Mouse (Mus musculus) hindlimb bud, embryonic 11.5 days (tissue): Measurements from ENCODE around the gene Ctbp2.
"Not testable (repeated sequence)": the region's sequence is repeated elsewhere in the genome, so short reads cannot be mapped to it uniquely, and the experiment has no call there.

Experiments used
- DNase-seq: peaks from one replicate; pipeline ENCODE4 v3.0.0-alpha.2; 2012; ENCODE audit warnings: low read depth, low spot score; ENCODE audit errors: extremely low spot score

The Ctbp2 gene

DNA sequence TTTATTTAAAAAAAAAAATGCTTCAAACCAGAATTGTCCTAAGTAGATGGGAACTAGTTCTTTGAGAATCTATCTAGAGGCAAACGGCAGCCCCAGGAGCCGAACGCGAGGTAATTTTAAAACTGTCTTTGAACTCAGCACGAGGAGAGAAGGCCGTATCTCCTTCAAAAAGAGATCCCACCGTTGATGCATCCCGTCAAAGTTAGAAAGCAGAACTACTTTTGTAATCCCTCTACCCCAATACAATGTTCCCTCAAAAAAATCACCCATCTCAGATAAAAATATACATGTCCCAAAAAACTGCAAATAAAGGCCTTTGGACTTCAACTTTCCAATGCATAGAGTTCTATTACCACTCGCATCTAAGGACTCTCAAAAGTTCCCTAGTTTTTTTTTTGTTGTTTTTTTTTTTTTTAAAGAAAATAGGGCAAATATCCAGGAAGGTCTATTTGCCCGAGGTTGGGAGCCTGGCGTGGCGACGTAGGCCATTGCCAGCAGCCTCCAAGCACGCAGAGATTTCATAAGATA is 3.0 kb downstream of the Ctbp2 start:
- DNase-seq = no peak

DNA sequence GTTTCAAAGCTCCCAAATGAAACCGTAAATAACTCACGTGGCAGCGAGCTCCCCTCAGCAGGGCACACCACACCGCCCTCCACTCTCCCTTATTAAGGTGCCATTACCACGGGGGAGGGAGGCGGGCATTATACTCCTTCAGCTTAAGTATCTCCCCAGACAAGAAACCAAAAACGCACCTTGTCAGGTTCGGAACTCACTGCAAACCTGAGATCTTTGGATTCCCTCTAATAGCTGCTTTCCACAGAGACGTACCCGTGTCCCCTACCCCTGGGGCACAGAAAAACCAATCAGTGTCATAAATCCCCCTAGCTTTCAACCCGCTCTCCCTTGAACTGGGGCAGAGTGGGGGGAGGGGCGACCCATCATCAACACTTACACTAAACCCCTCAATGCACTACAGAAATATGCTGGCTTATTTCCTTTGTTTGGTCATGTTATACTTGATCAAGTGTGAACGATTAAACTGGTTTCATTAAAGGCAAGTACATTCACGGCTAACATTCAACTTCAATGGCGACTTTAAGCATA is 3.9 kb downstream of the Ctbp2 start:
- peak; percentile 87 for DNase-seq

- DNase-seq = no peak
Measured at GRCm38 (mm10) chr7:133117815-133118214, 6.3 kb downstream of the Ctbp2 start.

GRCm38 (mm10) chr7:133116542-133116941 is 7.6 kb downstream of the Ctbp2 start:
- no peak for DNase-seq

DNA sequence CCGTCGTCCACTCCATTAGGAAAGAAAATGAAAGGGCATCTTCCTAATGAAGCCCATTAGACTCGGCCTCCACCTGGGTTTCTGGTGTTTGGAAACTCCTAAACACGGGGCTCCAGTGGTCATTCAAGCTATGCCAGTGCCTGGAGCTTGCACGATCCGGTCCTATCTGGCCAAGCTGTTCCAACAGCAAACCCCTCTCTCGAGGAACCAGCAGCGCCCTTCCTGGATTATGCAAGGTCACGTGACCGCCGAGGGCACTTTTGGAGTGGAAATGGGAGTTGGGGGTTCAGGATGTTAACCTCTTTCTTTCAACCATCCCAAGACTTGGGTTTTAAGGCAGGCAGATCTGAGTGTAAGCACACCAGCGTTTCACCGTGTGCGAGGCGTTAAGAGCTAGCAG is 8.3 kb downstream of the Ctbp2 start:
- no peak for DNase-seq

DNA sequence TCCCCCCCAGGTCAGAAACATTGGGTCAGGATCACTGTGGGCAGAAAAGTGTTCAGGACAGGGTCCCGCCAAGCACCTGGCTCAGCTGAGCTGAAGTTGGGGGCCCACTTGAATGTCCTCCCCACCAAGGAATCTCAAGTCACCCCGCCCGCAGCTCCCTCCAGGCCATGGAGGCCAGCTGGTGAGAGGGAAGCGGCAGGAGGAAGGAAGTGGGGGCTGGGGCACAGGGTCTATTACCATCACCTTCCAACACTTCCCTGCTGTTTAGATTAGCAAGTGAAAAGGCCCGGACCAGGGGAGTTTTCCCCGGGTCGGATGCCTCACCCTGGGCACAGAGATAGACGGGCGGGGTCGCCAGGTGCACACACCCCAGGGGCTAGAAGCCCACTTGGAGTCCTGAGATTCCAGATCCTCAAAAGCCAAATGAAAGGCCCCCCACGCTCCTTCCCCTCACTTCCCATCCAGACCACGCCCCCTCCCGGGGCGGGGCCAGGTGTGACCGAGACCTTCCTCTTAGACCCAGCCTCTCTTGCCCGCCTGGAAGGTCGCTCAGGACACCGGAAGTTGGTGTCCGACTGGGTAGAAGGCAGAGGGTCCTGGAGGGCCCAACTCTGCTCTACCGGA is 9.2 kb downstream of the Ctbp2 start:
- no peak for DNase-seq

DNA sequence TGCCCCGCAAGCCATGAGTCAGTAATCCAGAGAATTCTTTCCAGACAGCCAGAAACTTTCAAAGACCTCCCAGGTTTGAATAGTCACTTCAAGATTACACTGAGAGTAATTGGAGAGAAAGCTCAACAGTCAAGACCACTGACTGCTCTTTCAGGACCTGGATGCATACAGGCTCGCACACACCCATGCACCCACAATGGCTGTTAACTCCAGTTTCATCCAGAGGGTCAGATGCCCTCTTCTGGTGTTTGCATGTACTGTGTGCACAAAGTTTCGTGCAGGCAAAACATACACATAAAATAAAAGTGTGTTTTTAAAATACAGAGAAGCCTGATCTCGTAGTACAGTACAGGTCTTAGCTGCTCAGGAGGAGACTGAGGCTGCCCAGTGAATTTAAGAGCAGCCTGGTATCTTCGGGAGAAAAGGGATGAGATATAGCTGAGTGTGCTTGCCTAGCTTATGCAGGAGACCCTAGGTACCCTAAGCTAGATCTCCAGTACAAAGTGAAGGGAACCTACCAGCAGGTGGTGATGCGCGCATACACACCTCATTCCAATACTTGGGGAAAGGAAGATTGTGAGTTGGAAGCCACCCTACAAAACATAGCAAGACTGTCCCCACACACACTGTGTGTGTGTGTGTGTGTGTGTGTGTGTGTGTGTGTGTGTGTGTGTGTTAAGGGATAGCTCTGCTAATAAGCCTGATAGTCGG is 10.8 kb downstream of the Ctbp2 start:
- DNase-seq = no peak

- no peak for DNase-seq
Measured at GRCm38 (mm10) chr7:133112351-133112831, 11.8 kb downstream of the Ctbp2 start.

DNA sequence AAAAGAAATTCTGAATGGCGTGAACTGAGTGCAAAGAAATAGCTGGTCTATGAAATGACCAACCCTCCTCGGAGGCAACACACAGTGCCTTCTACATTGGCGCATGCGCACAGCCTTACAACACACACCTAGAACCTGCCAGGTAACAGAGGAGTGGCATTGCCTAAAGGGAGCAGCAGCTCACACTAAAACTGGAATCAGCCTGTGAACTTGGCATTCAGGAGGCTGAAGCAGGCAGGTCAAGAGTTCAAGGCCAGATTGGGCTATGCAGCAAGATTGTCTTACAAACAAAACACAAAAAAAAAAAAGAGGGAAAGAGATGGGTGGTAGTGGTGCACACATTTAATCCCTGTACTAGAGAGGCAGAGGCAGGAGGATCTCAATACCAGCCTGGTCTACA is 14.7 kb downstream of the Ctbp2 start:
- no peak for DNase-seq

DNA sequence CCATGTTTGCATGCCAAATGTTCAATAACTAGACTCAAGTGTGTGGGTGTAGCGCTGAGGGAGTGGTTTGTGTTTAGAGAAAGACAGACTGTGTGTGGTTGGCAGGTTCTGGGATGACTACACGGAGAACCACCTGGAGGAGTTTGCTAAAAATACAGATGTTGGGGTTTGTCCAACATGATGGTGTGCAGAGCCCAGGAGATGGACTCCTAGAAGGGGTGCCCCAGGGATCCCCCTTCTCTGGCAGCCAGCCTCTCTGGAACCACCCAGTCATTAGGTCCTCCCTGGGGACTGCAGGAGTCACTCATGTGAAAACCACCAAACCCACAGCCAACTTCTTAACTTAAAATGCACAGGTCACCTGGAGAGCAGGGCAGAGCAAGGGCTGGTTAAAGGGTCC is 15.5 kb downstream of the Ctbp2 start:
- no peak for DNase-seq

DNA sequence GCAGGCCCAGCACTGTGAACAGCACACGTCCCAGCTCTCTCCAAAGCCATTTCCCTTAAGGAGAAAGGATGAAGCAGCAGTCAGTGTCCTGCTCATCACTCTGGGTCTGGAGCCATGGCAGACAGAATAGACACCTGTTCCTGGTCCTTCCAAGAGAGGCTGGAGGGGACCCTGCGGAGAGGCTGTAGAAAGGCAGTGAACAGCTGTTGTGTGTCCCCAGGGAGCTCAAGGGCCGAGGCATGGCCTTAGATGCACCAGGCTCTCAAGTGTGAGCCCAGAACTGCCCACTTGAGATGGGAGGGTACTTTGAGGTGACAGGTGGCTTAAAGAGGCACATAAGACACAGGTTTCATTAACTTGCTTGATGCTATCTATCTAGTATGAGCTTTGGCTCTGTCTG is 21.6 kb downstream of the Ctbp2 start:
- no peak for DNase-seq

GRCm38 (mm10) chr7:133101070-133101469 is 23.1 kb downstream of the Ctbp2 start:
- DNase-seq = no peak

DNA sequence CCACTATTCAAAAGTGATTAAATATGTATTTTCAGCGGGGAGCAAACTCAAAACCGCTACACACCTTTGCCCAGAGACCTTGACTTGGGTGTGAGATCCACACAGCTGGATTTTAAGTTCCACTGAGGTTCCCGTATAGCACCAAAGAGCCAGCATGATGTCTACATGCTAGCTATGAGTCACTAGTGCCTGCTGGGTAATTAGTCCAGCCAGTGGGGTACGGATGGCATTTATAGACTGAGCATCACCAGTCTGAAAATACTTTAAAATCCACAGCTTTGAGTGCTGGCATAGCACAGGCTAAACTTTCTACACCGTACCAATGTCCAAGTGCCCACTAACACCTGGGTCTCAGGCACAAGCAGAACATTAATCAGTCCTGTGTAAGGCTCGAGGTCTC is 24.0 kb downstream of the Ctbp2 start:
- no peak for DNase-seq

- DNase-seq = no peak
Measured at GRCm38 (mm10) chr7:133099266-133099665, 24.9 kb downstream of the Ctbp2 start.

DNA sequence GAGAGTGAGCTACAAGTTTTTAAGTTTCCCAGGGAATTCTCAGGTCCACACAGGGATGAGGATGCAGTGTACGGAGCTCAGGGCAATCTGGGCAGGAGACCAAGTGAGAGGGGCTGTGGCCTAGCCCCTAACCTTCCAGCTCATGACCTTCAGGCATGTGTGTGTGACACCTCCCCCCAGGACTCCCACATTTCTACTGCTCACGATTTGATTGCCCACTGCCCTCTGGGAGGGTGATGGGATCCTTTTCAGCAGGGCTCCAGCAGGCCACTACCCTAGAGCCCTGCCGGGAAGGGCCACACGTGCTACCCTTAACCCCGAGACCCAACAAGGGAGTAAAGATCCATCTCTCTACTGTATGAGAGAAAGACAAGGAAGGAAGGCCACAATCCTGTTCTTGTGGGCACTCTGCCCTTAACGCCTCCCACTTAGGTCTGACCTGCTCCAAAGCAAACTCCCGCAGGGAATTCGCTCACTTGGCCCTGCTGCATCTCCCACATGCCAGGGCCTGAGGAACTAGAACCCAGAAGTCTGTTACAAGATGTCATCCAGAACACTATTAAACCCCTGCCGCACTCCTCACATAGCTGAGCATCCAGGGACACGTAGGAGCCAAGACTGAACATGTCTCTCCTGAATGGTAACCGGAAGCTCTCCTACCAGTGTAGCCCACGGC is 25.9 kb downstream of the Ctbp2 start:
- DNase-seq = no peak

- not testable (repeated sequence) for DNase-seq
Measured at GRCm38 (mm10) chr7:133095610-133096009, 28.5 kb downstream of the Ctbp2 start.

DNA sequence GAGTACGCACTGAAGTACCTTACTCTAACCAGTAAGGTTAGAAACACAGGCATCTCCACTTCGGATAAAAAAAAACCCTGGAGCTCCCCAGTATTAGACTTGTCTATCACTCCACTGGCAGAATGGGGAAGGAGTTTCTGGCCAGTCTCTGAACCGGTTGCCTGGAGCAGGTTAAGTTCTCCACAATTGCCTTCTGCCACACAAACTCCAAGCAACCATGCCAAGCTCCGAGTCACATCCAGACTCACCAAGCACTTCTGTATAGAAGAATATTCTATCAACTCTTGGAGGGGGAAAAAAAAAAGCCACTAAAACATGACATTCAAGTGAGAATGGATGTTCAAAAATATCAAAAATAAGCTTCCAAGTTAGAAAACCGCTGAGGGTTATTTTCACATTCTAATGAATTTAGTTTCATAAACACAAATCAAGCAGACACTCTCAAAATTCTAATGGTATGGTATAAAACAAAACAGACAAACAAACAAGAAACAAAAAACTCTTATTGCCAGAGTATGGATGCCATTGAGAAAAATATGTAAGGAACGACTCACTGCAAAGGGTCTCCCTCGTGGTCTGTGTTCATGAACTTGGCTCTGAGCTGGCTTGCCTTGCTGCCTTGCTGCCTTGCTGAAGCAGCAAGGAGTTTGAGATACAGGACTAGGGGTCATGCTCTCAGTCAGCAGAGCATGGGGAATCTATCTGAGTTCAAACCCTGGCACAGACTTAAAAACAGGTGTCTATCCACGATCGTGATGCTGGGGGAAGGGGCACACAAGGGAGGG is 29.3 kb downstream of the Ctbp2 start:
- DNase-seq = no peak

GRCm38 (mm10) chr7:133094161-133094560 is 30.0 kb downstream of the Ctbp2 start:
- DNase-seq = no peak

GRCm38 (mm10) chr7:133093731-133094130 is 30.4 kb downstream of the Ctbp2 start:
- DNase-seq = no peak

GRCm38 (mm10) chr7:133090641-133091040 is 33.5 kb downstream of the Ctbp2 start:
- DNase-seq = no peak
